Mouse (Mus musculus) heart, adult 2 months (tissue): ENCODE measurements around the gene Ngp.

ENCODE experiments used
- CTCF ChIP-seq: fragments of 200-600 bp; IDR thresholded peaks from 2 replicates; pipeline ENCODE4 v1.8.1; 2022; ENCODE audit warnings: antibody characterized with exemption, mild to moderate bottlenecking, moderate library complexity
- POLR2A ChIP-seq: fragments of 200-500 bp; IDR thresholded peaks from 2 replicates; pipeline ENCODE4 v1.6.1; 2011; ENCODE audit warnings: mild to moderate bottlenecking, low read depth, low read length, control low read depth; ENCODE audit not compliant: insufficient read depth

DNA sequence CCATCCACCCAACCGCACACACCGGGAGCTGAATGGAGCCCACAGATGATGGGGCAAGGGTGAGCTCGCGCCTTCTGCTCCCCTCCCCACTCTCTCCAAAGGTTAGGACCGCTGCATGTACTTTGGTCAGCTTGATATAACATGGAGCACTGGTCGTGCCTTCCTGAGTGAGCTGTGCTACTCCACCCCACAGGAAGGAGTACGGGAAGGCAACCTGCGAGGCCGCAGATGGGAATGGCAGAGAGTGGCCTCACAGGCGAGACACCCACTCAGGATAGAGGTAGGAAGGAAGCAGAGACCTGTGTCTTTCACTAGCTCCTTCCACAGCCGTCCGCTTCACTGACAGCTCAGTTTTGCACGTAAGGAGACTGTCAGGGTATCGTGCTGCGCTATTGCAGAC, 28.8 kb downstream of the Ngp start:
- no peak for TF ChIP-seq CTCF
- no peak for TF ChIP-seq POLR2A
